Mouse (Mus musculus) kidney, embryonic 16.5 days (tissue): ENCODE measurements around the gene Gm17455. TPM values are rescaled to one million over a fixed set of nuclear protein-coding genes. Genes with fewer than 3 reads are reported as not detected.

Source experiments
- ATAC-seq: fragments of 200-750 bp; cut with Nextera tagmentation; 2 replicates; pipeline ENCODE4 v1.8.0; 2017; ENCODE audit warnings: moderate TSS enrichment; ENCODE audit not compliant: low FRiP score, low TSS enrichment
- H3K27ac ChIP-seq: fragments of 300-500 bp; sonication (generic); 2 replicates; pipeline ENCODE4 v1.5.1; 2014; ENCODE audit warnings: low read length
- H3K27me3 ChIP-seq: fragments of 300-500 bp; sonication (generic); 2 replicates; pipeline ENCODE4 v1.6.1; 2014; ENCODE audit warnings: low read length, control low read depth, mixed read lengths; ENCODE audit not compliant: insufficient read depth
- H3K36me3 ChIP-seq: fragments of 300-500 bp; sonication (generic); 2 replicates; pipeline ENCODE4 v1.6.1; 2014; ENCODE audit warnings: low read length, control low read depth, mixed read lengths; ENCODE audit not compliant: insufficient read depth
- H3K4me1 ChIP-seq: fragments of 300-500 bp; sonication (generic); 2 replicates; pipeline ENCODE4 v1.6.1; 2014; ENCODE audit warnings: low read length, control low read depth, mixed read lengths; ENCODE audit not compliant: insufficient read depth
- H3K4me2 ChIP-seq: fragments of 300-500 bp; sonication (generic); replicated peaks from 2 replicates; pipeline ENCODE4 v1.6.1; 2014; ENCODE audit warnings: low read depth, low read length
- H3K4me3 ChIP-seq: fragments of 300-500 bp; sonication (generic); 2 replicates; pipeline ENCODE4 v1.5.1; 2014; ENCODE audit warnings: mild to moderate bottlenecking, low read length
- H3K9ac ChIP-seq: fragments of 300-500 bp; sonication (generic); replicated peaks from 2 replicates; pipeline ENCODE4 v1.6.1; 2014; ENCODE audit warnings: low read length
- H3K9me3 ChIP-seq: fragments of 300-500 bp; sonication (generic); 2 replicates; pipeline ENCODE4 v1.6.1; 2016; ENCODE audit warnings: low read length, control low read depth
- whole genome bisulfite sequencing: fragments of 180-500 bp; shearing (Covaris S2); extraction: QIAGEN DNeasy Blood & Tissue Kit; methylation state at CpG from one replicate; pipeline ENCODE4 v1.1.7; 2014; 5-methylcytosine and 5-hydroxymethylcytosine counted together
- polyA plus RNA-seq: library from polyadenylated mRNA; unstranded; fragments of >200 nt; fragmentation: Nextera tagmentation; extraction: Ambion mirVana; gene quantifications from 2 replicates; pipeline ENCODE4 v1.2.1, GENCODE M21; 2015

Gene Gm17455
- polyA plus RNA-seq, 1 experiment from 2014 or later = 0.81 TPM

DNA sequence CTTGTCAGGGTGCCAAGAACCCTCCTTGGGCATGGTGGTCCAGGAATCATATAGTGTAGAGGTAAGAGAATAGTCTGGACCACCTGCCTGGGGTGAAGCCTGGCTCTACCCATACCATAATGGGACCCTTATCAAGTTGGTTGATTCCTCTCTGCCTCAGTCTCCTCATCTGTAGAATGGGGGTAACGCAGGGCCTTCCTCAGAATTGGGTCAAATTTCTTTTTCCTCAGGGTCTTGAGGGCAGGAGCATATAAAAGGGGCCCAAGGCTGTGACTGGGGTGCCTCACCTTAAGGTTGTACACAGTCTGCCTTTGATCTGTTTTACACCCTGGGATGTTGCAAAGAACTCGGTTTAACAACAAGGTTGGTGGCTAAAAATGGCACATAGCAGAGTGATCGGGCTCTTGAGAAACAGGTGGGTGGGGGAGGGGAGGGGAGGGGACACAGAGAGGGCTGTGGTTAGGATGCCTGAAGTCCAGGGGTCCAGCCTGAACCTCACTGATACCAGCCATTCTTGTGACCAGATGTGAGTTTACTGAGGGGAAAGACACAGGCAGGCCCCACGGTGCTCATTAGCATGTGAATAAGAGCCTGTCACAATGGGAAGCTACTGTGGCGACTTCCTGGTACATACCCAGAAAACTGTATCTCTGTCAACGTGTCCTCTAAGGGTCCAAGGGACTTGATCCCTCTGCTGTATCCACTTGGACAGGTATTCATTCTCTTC, 9.2 kb upstream of the Gm17455 start:
- WGBS = 53% methylated on average over 6 of the region's 6 CpGs
- Histone ChIP-seq H3K27me3 (no peaks in the 10 kb centered on the region), H3K4me3 (no peak overlapping the region), H3K27ac (no peak overlapping the region), H3K36me3 (no peaks in the 10 kb centered on the region), H3K4me1 (0 out of 2 replicates have a peak, but pooled peaks cover 3% of the 10 kb centered on the region), H3K9me3 (no peaks in the 10 kb centered on the region), H3K4me2 (no peak overlapping the region), H3K9ac (no peak overlapping the region)
- no peak for ATAC-seq

DNA sequence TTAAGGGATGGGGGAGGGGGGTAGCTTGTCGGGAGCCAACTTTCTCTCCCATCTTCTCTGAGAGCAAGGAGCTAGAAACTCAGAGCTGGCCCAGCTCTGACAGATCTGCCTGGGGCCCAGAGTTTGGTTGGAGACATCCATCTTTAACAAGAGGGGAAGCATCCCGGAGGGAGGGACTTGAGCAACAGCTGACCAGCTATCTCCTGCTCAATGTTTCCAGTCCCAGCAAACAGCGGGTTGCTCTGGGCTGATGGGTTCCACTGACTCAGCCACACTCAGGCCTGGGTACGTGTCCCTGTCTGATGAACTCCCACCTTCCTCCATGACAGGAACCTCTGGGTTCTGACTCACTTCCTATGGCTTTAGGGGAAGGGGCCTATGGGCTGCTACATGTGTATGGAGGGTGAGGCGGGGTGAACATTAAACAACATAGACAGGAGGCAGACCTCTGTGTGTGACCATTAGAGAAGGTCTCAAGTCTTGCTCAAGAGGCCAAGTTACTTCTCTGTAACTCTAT, 8.6 kb upstream of the Gm17455 start:
- Histone ChIP-seq H3K36me3 (no peaks in the 10 kb centered on the region), H3K9me3 (no peaks in the 10 kb centered on the region), H3K4me3 (no peak overlapping the region), H3K9ac (no peak overlapping the region), H3K4me2 (no peak overlapping the region), H3K27me3 (no peaks in the 10 kb centered on the region), H3K27ac (no peak overlapping the region), H3K4me1 (0 out of 2 replicates have a peak, but pooled peaks cover 3% of the 10 kb centered on the region)
- ATAC-seq = no peak
- 75% methylated on average over 5 of the region's 5 CpGs for WGBS

DNA sequence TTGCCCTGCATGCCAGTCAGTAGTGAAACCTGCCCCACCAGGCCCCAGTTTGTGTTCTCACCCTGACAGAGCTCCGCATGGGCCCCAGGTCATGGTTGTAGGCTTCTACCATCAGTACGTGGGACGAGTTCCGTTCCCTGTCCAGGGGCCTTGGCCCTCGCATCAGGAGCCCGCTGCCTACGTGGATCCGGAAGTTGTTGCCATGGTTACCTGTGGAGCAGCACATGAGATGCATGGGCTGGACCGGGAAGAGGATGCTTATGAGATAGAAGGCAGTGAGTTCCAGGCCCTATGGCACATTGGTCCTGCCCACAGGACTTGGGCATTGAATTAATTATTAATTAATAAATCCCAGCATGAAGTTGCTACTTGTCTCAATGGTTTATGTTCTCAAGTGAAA, 7.9 kb upstream of the Gm17455 start:
- H3K4me1 ChIP-seq = 0 out of 2 replicates have a peak, but pooled peaks cover 3% of the 10 kb centered on the region
- H3K4me3 ChIP-seq = no peak overlapping the region

DNA sequence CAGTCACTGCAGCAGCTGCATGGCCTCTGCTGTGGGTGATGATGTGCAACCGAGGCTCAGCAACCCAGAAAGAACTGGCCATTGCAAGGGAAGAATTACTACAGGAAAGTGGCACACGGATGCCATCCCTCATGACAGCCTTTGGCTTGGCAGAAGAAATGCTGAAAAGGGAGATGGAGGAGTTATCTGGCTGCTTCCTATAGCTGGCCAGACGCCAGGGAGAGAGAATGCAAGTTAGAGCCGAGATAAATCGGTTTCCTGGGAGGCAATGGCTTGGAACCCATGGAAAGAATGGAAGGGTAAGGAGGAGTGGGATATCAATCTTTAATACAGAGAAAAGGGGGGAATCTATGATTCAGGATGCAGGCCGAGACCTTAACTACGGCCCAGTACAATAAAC, 4.6 kb upstream of the Gm17455 start:
- Histone ChIP-seq H3K4me3 (no peak overlapping the region), H3K36me3 (no peaks in the 10 kb centered on the region), H3K4me2 (no peak overlapping the region), H3K9me3 (no peaks in the 10 kb centered on the region), H3K27me3 (no peaks in the 10 kb centered on the region), H3K9ac (no peak overlapping the region), H3K27ac (no peak overlapping the region), H3K4me1 (no peaks in the 10 kb centered on the region)
- ATAC-seq = no peak
- WGBS = 70% methylated on average over 7 of the region's 7 CpGs

More for the DNA sequence above, 7.9 kb upstream of the Gm17455 start:
- H3K9ac ChIP-seq = no peak overlapping the region
- no peaks in the 10 kb centered on the region for H3K36me3 ChIP-seq
- ATAC-seq = no peak
- no peak overlapping the region for H3K4me2 ChIP-seq
- H3K27me3 ChIP-seq = no peaks in the 10 kb centered on the region
- H3K27ac ChIP-seq = no peak overlapping the region
- H3K9me3 ChIP-seq = no peaks in the 10 kb centered on the region
- WGBS = 91% methylated on average over 9 of the region's 9 CpGs

DNA sequence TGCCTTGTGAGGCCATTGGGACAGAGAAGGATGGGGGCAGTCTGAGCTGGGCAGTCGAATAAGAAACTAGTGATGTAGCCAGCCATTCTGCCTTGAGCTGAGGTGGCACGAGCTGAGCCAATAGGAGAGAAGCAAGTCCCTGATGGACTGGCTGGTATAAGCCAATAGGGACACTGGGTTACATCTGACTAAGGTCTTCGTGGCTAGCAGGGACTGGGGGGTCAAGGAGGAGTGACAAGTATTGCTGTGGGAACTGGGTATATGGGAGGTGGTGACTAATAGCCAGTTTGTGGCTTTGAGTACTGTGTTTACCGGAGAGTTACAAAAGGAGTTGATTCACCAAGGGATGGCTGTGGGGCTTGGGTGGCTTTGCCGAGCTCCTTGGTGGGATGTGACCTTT, 3.9 kb upstream of the Gm17455 start:
- no peak for ATAC-seq
- Histone ChIP-seq H3K9ac (no peak overlapping the region), H3K4me3 (no peak overlapping the region), H3K27ac (no peak overlapping the region), H3K36me3 (no peaks in the 10 kb centered on the region), H3K4me2 (no peak overlapping the region), H3K27me3 (no peaks in the 10 kb centered on the region), H3K9me3 (no peaks in the 10 kb centered on the region), H3K4me1 (no peaks in the 10 kb centered on the region)
- WGBS = 67% methylated on average over 5 of the region's 5 CpGs

GRCm38 (mm10) chr10:60398051-60398814, 1.3 kb upstream of the Gm17455 start:
- Histone ChIP-seq H3K4me1 (no peaks in the 10 kb centered on the region), H3K4me3 (no peak overlapping the region), H3K27ac (no peak overlapping the region), H3K9ac (no peak overlapping the region), H3K9me3 (no peaks in the 10 kb centered on the region), H3K27me3 (no peaks in the 10 kb centered on the region), H3K36me3 (no peaks in the 10 kb centered on the region), H3K4me2 (no peak overlapping the region)
- no peak for ATAC-seq
- 88% methylated on average over 10 of the region's 10 CpGs for WGBS

DNA sequence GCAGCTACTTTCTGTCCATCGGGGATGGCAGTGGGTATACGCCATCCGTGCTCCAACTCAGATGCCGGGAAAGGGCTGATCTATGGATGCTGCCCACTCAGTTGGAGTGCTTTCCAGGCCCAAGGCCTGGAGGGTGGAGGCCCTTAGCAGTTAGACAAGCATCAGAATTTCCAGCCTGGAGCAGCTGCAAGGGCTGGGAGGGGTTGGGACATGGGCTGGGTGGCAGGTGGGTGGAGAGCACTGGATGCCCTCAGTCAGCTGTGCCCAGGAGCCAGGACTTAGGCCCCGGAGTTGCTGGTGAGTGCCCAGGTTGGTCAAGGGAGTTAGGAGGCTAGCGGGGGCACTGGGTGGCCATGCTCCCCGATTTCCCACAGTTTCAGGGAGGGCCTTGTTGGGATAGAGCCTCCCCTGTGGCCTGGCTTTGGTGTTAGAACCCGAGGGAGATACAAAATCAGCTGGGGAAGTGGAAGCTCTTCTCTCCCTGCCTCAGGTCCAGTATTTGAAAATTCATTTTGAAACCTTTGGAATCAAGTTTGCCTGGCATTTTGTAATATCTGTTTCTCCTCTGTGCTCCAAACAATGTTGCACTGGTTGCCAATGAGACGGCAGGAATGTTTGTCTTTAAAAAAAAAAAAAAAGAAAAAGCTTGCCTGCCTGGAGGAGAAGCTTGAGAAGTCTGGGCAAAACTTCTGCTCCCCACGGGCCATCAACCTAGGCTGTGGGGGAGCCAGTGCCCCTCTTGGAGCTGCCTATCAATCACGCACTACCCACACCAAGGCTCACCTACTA, 1.2 kb downstream of the Gm17455 start:
- Histone ChIP-seq H3K27ac (no peak overlapping the region), H3K4me1 (no peaks in the 10 kb centered on the region), H3K36me3 (no peaks in the 10 kb centered on the region), H3K9ac (no peak overlapping the region), H3K4me3 (no peak overlapping the region), H3K9me3 (no peaks in the 10 kb centered on the region), H3K27me3 (no peaks in the 10 kb centered on the region), H3K4me2 (no peak overlapping the region)
- WGBS = 72% methylated on average over 11 of the region's 11 CpGs
- no peak for ATAC-seq

DNA sequence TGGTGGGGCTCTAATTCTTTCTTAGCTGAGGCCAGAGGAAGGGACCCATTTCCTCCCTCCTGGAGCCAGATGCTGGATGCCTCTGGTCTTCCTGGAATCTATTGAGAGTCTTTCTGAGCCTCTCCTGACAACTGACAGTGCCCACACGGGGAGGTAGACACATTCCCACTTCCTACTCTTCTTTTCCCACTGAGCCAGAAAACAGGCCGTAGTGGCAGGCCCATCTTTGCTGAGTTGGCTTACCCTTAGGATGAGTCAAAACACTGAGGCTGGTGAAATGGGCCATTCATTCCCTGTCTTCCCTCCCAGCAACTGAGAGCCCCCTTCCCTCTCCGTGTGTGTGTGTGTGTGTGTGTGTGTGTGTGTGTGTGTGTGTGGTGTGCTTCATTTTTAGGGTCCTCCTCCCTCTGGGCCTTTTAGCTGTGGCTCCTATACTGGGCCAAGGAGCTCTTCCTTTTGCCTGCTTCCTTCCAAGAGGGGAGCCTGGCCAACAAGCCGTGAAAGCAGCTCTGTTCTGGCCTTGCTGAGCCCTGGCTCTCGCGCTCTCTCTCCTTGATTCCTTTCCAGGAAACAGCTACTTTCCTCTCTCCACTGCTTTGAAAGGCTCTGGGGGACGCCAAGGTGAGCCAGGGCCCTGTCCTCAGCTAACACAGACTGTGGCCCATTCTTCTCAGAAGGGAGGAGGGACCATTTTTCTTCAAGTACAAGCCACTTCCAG, 6.1 kb downstream of the Gm17455 start:
- no peaks in the 10 kb centered on the region for H3K36me3 ChIP-seq

DNA sequence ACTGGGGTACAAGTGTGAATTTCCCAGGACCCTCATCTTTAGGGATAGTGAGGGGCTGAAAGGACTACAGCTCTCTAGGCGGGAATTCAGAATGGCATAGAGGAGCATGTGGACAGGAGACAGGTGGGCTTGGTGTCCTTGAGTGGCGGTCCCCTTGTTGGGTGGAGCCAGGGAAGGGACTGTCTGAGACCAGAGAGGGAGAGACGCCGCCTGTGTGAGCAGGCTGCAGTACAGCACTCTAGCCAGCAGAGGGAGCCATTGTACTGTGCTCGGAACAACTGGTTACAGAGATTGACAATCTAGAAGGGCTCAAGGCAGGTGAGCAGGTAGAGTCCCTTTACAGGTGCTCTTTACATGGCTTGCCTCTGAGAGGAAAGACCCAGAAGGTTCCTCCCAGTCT, 8.3 kb downstream of the Gm17455 start:
- Histone ChIP-seq H3K4me1 (no peaks in the 10 kb centered on the region), H3K4me3 (no peak overlapping the region), H3K9ac (no peak overlapping the region), H3K27ac (no peak overlapping the region), H3K9me3 (no peaks in the 10 kb centered on the region), H3K27me3 (0 out of 2 replicates have a peak, but pooled peaks cover 3% of the 10 kb centered on the region), H3K36me3 (no peaks in the 10 kb centered on the region), H3K4me2 (no peak overlapping the region)
- ATAC-seq = 0 out of 2 replicates have a peak, but pooled peaks have one; percentile 21
- 2% methylated on average over 5 of the region's 5 CpGs for WGBS

More for the DNA sequence above, 6.1 kb downstream of the Gm17455 start:
- Histone ChIP-seq H3K27me3 (0 out of 2 replicates have a peak, but pooled peaks cover 1% of the 10 kb centered on the region), H3K9me3 (no peaks in the 10 kb centered on the region), H3K4me3 (no peak overlapping the region), H3K27ac (no peak overlapping the region), H3K4me1 (no peaks in the 10 kb centered on the region), H3K4me2 (no peak overlapping the region), H3K9ac (no peak overlapping the region)
- no peak for ATAC-seq
- WGBS = 51% methylated on average over 7 of the region's 7 CpGs
